Mouse (Mus musculus) E14TG2a.4 (cell line): ENCODE results near the gene Emilin2.

Experiments
- CTCF ChIP-seq: conservative IDR thresholded peaks from 2 replicates; pipeline ENCODE4 v1.5.1; 2014; ENCODE audit warnings: low read length
- NANOG ChIP-seq: IDR thresholded peaks from 2 replicates; pipeline ENCODE4 v1.6.1; 2014; ENCODE audit warnings: borderline replicate concordance, low read length, mixed read lengths

GRCm38 (mm10) chr17:71242666-71243065 is 69.1 kb downstream of the Emilin2 start:
- no peak for TF ChIP-seq CTCF
- no peak for TF ChIP-seq NANOG
